In genomic region chr9:102689940-102690642, GRCm38 (mm10) we compare ENCODE assay signal across 8 mouse cellular contexts. TPM values are rescaled to one million over a fixed set of nuclear protein-coding genes. Genes with fewer than 3 reads are reported as not detected.
DNase-seq lines count a peak whose midpoint lies in the region; ATAC-seq lines count a peak whose summit lies in the region.

No protein-coding gene starts in this region.

- H3K27ac ChIP-seq in intestine, embryonic 15.5 days, result peak overlapping the region; percentile 41
- peak overlapping the region; percentile 80 for H3K27ac ChIP-seq in limb, embryonic 12.5 days
- peak overlapping the region; percentile 95 for H3K27ac ChIP-seq in midbrain, embryonic 15.5 days

- no peaks in the 10 kb centered on the region for H3K27me3 ChIP-seq in intestine, embryonic 15.5 days (replicated peaks)
- peaks cover 25% of the 10 kb centered on the region for H3K27me3 ChIP-seq in limb, embryonic 12.5 days
- H3K27me3 ChIP-seq in midbrain, embryonic 15.5 days (replicated peaks), result no peaks in the 10 kb centered on the region

- H3K9ac ChIP-seq in intestine, embryonic 15.5 days, result peak overlapping the region; percentile 56
- H3K9ac ChIP-seq in limb, embryonic 12.5 days (replicated peaks), result peak overlapping the region; percentile 66
- peak overlapping the region; percentile 84 for H3K9ac ChIP-seq in midbrain, embryonic 15.5 days

- peak overlapping the region; percentile 99 for H3K4me2 ChIP-seq in intestine, embryonic 15.5 days (replicated peaks)
- H3K4me2 ChIP-seq in limb, embryonic 12.5 days, result peak overlapping the region; percentile 96
- peak overlapping the region; percentile 76 for H3K4me2 ChIP-seq in midbrain, embryonic 15.5 days

- H3K4me1 ChIP-seq in intestine, embryonic 15.5 days (replicated peaks), result peaks cover 27% of the 10 kb centered on the region; the same call in 1 of the 2 replicates
- peaks cover 54% of the 10 kb centered on the region for H3K4me1 ChIP-seq in limb, embryonic 12.5 days (replicated peaks)
- peaks cover 36% of the 10 kb centered on the region for H3K4me1 ChIP-seq in midbrain, embryonic 15.5 days

- ATAC-seq in intestine, embryonic 15.5 days, result peak; percentile 76
- ATAC-seq in limb, embryonic 12.5 days (ENCODE audit: insufficient number of reproducible peaks, insufficient read depth, low FRiP score, low TSS enrichment, low read depth), result peak; percentile 66
- peak; percentile 93 for ATAC-seq in midbrain, embryonic 15.5 days (replicated peaks)

- under 1% methylated on average over 44 of the region's 44 CpGs for WGBS in intestine, embryonic 15.5 days
- WGBS in limb, embryonic 12.5 days, result under 1% methylated on average over 44 of the region's 44 CpGs
- 0% methylated on average over 44 of the region's 44 CpGs for WGBS in midbrain, embryonic 15.5 days

- H3K9me3 ChIP-seq in intestine, embryonic 15.5 days, result no peaks in the 10 kb centered on the region
- H3K9me3 ChIP-seq in limb, embryonic 12.5 days, result 0 out of 2 replicates have a peak, but pooled peaks cover 1% of the 10 kb centered on the region
- H3K9me3 ChIP-seq in midbrain, embryonic 15.5 days, result no peaks in the 10 kb centered on the region

- peak; percentile 15 for DNase-seq in adrenal gland, adult 2 months
- no peak for DNase-seq in adrenal gland, adult 18-20 months (ENCODE audit: low spot score in 2 of 2)
- DNase-seq in cerebellum, adult 9-11 months, result peak; percentile 86
- peak; percentile 63 to 65 for DNase-seq in frontal cortex, postnatal 10 days (ENCODE audit: low spot score in 2 of 2)
- DNase-seq in spleen, postnatal 10 days (ENCODE audit: low spot score in 2 of 2), result no peak

- no peaks in the 10 kb centered on the region for H3K36me3 ChIP-seq in intestine, embryonic 15.5 days
- H3K36me3 ChIP-seq in limb, embryonic 12.5 days, result no peaks in the 10 kb centered on the region
- no peaks in the 10 kb centered on the region for H3K36me3 ChIP-seq in midbrain, embryonic 15.5 days (replicated peaks)

- H3K4me3 ChIP-seq in intestine, embryonic 15.5 days (replicated peaks), result peak overlapping the region; percentile 50
- peak overlapping the region; percentile 53 for H3K4me3 ChIP-seq in limb, embryonic 12.5 days (replicated peaks)
- peak overlapping the region; percentile 47 for H3K4me3 ChIP-seq in midbrain, embryonic 15.5 days

RNA-seq across cellular contexts. Expression of gene Amotl2, which starts 26.4 kb away (rescaled TPM):
- 100 to 1,000 TPM; 154 to 186 TPM for total RNA-seq in adrenal gland, adult 2 months (2021)
- polyA plus RNA-seq in adrenal gland, adult 2 months (2012; rRNA removed), result 116 and 153 TPM in 2 replicates
- total RNA-seq in adrenal gland, adult 18-20 months (2021), result 100 to 1,000 TPM in 1 of 2 experiments, 10 to 100 TPM in 1; 73.0 to 202 TPM
- polyA plus RNA-seq in intestine, embryonic 15.5 days (2015; fragmentation: Nextera tagmentation; extraction: Ambion mirVana), result 31.8 and 32.9 TPM in 2 replicates
- 73.1 and 73.9 TPM in 2 replicates for polyA plus RNA-seq in limb, embryonic 12.5 days (2016; fragmentation: Nextera tagmentation; extraction: Ambion mirVana)
- 83.4 and 90.5 TPM in 2 replicates for polyA plus RNA-seq in midbrain, embryonic 15.5 days (2015; fragmentation: Nextera tagmentation; extraction: Ambion mirVana)

Comparison
In these comparisons a context has a peak if more than half of its experiments do, and no peak if none do; other contexts are left out.
1. DNase-seq: peak in adrenal gland, adult 2 months (single experiment), cerebellum, adult 9-11 months (single experiment) and frontal cortex, postnatal 10 days (2 of 2); none in adrenal gland, adult 18-20 months (0 of 2) and spleen, postnatal 10 days (0 of 2).
2. H3K27ac ChIP-seq: peak in every context shown above with its lines; median percentile 95 in midbrain, embryonic 15.5 days; 80 in limb, embryonic 12.5 days; 41 in intestine, embryonic 15.5 days.
3. Peak in every context shown above with its lines, with median percentiles within 50 percentile points of each other: ATAC-seq, H3K4me2 ChIP-seq, H3K4me3 ChIP-seq and H3K9ac ChIP-seq.